12 mouse cellular contexts compared by ENCODE assay signal in the genomic region with DNA sequence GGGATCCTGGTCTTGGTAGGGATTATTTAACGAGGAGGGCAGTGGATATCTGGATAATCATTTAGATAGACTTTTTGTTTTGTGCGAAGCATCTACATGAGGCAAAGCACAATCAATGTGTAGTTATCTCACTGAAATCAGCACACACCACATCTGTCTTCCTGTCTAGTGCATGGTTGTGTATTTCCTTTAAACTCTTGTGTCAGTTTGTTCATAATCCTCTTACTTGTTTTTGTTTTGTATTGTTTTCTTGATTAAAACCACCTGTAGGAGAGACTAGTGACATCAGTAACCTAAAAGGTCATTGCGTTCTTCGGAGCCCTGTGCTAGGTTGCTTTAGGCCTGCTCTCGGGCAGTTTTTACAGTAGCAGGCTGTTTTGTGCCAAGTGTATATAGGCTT.
"Had no signal": no experiment of that assay in that cellular context is flagged by ENCODE, and none has a peak within 500 bp of the region (broad histone marks: within the 10 kb centered on the region; RNA-seq: fewer than 3 reads in every experiment).

No protein-coding gene starts in this region.

- ATAC-seq: midbrain, embryonic 16.5 days had no signal

- H3K36me3 ChIP-seq: limb, embryonic 15.5 days; liver, embryonic 13.5 days had no signal

- H3K4me1 ChIP-seq: limb, embryonic 15.5 days; midbrain, embryonic 10.5 days had no signal

- H3K27ac ChIP-seq: kidney, postnatal 0 days; limb, embryonic 15.5 days; liver, embryonic 13.5 days; midbrain, embryonic 10.5 days had no signal

- H3K27me3 ChIP-seq: limb, embryonic 15.5 days; liver, embryonic 13.5 days had no signal

- H3K4me3 ChIP-seq: limb, embryonic 15.5 days; liver, embryonic 13.5 days; midbrain, embryonic 10.5 days had no signal

- DNase-seq: kidney, adult 9 months; kidney, postnatal 36 days; layer of hippocampus, adult 9-11 months; layer of hippocampus, postnatal 36 days; liver, embryonic 13.5 days; lung, adult 18-20 months; right cerebral cortex, postnatal 14 days; thymus, postnatal 25 days had no signal
